Mouse (Mus musculus): ENCODE results near the gene Myod1.

The Myod1 gene

DNA sequence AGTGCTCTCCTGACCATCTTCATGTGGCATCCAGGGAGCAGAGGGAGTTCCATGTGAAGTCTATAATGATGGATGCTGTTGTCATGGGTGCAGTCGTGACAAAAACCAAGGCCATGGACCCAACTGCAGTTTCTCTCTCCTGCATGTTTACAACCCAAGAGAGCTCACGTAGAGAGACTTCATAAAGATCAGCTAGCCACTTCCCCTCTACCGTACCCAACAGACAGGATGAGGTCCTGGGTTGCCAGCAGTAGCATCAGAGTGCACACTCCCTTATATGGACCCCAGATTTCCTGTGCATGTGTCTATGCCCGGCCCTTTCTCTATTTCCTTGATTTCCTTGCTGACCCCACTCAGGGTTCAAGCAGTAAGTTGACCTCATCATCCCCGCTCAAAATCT, 15.4 kb downstream of the Myod1 start:
- DNase-seq (ENCODE audit: low read depth, low spot score) = no peak

DNA sequence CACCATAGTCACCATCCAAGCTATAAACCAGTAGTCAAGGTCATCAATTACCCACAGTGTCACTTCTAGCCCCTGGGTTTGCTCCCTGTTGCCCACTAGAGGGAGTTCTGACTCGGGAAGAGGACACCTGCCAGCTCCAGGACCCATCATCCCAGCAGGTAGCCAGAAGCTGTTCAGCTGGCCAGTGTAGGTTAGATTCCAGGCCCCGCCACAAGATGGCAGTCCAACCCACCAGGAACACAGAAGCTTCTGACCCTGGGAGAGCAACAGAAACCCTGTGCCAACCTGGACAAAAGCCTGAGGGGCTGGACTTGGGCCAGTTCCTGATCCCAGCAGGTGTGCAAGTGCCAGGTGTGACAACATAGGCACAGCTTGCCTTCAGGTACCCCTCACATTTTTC, 16.8 kb downstream of the Myod1 start:
- peak; percentile 74 for DNase-seq (ENCODE audit: low read depth, low spot score)

DNA sequence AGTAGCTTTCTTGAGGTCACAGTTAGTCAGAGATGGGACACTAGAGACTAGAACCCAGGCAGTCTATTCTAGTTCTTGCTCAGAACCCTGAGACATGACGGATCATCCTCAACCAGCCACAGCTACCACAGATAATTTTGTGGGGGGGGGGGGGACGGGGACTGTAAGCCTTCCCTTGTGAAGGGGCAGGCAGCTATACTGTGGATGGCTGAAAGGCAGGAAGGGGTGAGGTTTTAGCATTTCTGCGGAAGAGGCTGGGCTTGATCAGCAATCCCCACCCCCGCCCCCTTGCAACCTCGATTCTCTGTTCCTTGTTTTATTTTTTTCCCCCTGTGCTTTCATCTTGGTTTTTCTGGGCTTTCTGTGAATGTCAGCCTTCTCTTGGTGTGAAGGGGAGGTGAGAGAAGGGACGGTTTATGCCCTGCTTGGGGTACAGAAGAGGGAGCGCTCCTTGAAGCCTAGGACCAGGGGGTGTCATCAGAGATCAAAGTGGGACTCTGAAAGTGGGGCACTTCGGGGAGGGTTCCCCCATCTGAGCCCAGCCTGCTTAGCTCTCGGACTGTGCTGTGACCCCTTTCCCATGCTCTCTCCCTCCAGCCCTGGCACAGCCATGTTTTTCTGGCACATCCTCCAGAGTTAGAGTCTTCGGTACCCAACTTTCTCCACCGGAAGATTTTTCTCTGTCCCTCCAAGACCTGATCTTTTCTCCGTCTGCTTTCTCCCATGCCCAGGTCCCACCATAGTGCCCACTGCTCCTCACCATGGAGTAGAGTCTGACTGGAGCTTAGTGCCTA, 17.6 kb downstream of the Myod1 start:
- DNase-seq (ENCODE audit: low read depth, low spot score) = no peak

DNA sequence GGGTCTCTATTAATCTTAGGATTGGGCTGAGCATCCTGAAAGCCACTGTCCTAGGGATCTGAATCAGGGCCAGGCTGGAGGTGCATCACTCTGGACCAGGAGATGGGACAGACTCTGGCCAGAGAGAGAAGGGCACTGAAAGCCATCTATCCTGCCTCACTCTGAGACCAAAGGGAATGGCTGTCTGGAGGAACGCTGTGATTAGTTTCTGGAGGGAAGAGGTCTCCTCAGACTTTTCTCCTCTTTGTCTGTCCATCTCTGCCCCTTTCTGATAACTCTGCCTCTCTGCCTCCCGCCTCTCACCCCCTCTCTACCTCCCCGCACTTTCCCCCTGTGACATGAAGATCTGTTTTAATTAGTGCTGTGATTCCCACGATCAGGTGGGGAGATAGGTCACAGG, 18.7 kb downstream of the Myod1 start:
- DNase-seq (ENCODE audit: low read depth, low spot score) = no peak

DNA sequence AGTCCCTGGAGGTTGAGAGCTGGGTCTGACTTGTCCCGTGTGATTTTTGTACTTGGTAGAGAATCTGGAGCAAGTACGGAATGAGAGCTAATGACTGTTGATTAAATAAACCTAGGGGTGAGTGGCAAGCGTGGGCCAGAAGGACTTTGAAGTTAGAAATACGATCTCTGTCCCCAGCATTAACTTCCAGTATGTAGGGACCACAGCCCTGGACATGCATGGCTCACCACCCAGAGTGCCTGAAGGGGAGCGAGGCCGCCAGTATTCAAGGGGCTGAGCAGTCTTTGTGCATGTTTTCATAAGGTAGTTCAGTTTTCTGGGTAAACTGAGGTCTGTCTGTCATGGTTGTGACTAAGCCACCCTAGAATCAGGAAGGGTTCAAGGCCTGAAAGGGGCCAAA, 19.3 kb downstream of the Myod1 start:
- DNase-seq (ENCODE audit: low read depth, low spot score) = no peak

DNA sequence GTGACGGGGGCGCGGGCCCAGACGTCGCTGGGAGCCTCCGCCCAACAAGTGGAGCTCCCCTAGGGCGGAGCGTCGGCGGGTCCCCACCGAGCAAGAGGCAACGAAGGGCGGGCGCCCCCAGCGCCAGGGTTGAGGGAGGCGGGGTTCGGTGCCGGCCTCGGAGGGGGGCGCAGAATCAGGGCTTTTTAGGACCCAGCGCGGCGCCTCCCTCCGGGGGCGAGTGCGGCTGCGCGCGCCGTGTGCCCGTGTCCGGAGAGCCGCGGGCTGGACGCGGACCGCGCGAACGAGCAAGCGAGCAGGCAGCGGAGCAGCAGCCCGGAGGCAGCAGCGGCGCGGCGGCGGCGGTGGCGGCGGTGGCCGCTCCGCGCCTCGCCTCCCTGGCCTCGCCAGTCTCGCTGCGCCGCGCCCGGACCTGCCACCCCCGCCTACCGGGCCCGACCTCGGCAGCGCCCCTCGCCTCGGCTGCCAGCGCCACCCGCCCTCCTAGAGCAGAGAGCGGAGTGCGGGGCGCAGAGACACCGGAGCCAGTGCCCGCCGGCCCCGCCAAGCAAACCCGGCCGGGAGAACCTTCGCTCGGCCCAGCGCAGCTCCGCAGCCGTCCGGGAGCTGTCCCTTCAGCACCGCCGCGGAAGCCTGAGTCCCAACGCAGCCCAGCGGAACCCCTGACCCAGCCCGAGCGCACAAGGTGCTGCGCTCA, 20.1 kb downstream of the Myod1 start, which contains the start of gene Kcnc1:
Gene Kcnc1 (plus strand): TSS at position 267 of the 697 bp plus-strand sequence.
- peak; percentile 84 for DNase-seq (ENCODE audit: low read depth, low spot score)

DNA sequence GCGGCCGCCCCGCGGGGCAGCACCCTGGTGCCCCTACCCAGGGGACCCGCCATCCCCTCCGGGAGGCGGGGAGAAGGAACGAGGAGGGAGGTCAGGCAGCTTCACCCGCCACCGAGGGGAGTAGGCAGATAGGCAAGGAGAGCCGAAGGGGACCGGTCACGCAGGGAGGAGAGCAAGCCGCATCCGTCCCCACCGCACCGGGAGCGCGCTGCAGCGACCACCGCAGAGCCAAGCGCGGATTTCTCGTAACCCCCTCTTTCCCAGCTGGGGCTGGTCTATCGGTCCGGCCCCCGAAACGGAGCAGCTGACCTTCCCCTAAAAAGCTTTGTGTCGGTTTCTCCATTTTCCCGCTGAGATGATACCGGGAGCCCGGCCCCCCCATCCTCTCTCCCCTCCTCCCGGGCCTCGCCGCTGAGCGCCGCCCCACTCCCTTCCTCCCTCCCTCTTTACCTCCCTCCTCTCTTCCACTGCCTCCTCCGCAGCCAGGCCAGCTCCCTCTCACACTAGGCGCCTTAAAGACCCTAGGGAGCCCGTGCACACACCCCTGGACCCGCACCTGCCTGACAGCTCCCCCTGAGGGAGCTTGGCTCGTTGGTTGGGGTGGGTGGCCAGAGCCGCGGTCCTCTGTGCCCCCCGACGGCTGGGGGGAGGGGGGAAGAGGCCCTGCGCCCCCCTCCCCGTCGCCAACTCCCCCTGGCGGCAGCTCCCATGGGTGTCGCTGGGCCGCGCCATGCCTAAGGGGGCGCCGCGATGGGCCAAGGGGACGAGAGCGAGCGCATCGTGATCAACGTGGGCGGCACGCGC, 20.9 kb downstream of the Myod1 start:
- DNase-seq (ENCODE audit: low read depth, low spot score) = no peak

DNA sequence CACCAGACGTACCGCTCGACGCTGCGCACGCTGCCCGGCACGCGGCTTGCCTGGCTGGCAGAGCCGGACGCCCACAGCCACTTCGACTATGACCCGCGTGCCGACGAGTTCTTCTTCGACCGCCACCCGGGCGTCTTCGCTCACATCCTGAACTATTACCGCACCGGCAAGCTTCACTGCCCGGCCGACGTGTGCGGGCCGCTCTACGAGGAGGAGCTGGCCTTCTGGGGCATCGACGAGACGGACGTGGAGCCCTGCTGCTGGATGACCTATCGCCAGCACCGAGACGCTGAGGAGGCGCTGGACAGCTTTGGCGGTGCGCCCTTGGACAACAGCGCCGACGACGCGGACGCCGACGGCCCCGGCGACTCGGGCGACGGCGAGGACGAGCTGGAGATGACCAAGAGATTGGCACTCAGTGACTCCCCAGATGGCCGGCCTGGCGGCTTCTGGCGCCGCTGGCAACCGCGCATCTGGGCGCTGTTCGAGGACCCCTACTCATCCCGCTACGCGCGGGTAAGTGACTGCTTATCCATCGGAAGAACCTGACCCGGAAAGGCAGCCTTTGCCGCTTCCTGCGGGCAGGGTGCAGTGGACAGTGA, 21.6 kb downstream of the Myod1 start:
- DNase-seq (ENCODE audit: low read depth, low spot score) = no peak

DNA sequence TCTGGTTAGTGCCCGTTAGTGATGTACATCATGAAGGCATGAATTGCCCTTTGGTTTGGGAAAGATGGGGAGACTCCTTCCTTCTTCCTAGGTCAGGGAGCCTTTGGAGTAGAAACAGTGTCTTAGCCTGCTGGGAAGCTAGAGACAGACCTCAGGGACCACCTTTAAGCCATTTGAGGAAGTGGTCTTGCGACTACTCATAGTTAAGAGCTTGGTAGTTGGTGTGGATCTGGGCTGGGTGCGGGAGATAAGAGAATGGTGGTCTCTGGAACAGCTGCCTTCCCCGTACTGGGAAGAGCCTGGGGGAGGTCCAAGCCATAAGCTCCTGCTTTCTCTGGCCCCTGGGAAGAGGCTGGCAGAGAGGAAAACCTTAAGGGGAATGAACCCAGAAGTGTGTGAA, 22.3 kb downstream of the Myod1 start:
- DNase-seq (ENCODE audit: low read depth, low spot score) = no peak

DNA sequence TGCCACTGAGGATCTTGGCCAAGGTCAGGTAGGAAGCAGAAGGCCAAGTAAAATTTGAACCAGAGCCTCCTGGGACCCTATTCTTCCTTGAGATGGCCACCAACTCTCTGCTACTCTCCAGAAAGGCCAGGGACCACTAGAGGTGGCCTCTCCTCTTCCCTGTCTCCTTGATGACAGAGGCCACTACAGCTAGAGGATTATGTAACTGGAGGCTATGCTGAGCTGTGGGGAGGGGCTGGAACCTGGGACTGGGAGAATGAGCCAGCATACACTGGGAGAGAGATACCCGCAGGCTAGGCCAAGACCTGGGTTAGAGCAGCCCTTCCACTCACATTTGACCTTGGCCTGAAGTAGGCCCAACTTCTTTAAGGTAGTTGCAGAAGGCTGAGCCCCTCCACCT, 23.4 kb downstream of the Myod1 start:
- no peak for DNase-seq (ENCODE audit: low read depth, low spot score)

DNA sequence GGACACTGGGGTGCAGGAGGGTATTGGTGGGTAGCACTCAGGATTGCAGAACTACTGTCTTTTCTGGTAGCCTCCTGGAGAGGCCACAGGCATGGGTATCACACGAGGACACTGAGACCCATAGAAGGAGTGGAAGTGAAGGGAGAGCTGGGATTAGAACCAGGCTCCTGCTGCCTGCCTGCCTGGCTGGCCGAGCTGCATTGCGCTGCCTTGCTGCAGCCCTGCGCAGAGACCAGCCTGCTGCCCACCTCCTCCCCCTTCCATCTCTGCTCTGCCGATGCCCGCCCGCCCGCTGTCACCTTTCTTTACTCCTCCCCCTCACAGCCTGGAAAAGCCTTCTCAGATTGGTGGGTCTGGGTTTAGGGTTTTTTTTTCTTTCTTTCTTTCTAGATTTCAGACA, 24.1 kb downstream of the Myod1 start:
- no peak for DNase-seq (ENCODE audit: low read depth, low spot score)

DNA sequence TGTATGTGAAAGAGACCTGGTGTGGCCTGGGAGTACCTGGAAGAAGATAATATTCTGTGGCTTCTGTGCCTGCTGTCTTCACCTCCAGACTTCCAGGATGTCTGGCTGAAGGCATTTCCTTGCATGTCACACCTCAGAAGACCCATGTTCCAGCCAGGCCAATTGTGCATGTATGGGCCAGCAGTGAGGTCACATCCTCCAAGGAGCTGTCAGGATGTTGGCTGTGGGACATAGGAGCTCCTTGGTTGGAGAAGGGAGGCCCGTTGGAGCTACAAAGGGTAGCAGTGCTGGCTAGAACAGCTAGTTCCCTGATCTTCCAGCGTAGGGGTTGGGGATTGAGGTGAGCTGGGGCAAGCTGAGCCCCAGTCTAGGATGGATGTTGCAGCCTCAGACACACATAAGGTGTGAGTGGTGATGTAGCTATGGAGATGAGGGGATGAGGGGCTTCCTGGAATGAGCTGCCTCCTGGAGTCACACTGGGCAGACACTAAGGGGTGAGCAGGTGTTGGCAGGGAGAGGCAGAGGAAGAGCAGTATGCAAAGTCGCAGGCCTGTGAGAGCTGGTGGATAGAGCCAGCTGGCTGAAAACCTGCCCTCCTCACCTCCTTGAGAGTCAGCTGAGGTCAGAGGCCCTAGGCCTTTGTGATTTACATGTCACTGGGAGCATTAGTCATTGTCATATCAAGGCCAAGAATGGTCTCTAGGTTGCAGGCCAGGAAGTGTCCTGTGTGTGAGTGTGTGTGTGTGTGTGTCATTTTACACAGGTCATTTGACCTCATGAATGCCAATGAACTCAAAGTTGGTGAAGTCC, 25.3 kb downstream of the Myod1 start:
- DNase-seq (ENCODE audit: low read depth, low spot score) = no peak

DNA sequence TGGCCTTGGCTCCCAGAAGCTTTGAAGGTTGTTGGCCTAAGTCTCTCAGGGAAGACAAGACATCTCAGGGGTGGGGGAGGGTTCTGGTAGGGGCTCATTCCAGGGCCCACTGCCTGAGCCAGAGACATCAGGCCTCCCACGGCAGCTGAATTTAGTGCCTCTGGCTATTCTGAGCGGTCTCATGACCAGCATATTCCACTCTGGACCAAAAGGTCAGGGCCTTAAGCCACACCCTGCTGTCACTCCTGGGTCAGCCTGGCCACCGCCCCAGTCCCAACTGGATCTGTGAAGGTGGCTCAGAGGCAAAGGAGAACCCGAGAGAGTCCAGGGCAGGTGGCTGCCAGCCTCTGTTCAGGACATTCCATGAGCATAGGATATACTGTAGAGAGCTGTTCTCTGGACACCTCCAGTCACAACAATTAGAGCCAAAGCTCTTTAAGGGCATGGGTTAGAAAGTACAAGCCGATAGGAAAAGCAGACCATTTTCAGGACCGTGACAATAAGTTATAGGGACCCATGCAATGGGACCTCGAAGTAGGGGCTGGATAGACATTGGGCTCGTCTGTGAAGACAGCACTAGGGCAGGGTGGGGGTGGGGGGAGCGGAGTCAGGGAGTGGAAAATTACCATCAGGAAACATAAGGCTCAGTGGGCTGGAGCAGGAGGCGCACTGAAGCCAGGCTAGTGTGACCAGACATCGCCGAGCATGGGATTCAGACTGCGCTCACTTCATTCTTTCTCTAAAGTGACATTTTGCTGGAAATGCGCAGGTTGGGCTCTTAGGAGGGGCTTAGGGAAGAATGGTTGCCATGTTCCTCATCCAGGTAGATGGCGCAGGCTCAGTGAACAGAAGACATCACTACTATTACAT, 27.6 kb downstream of the Myod1 start:
- no peak for DNase-seq (ENCODE audit: low read depth, low spot score)

DNA sequence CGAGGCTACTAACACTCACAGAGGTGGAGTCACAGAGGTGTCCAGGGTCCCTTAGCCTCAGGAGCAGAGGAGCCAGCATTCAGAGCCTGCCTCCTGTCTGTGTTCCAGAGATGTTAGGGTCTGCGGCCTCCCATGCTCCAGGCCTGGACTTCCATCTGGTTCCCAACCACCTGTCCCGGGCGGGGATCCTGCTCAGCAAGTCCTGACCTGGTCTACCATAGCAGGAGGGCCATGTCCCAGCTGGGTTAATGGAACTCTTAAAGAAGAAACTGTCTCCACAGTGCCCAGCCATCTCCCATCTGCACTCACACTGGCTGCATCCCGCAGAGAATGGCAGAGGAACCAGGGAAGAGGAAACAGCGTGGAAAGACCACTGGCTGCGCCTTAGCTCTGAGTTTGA, 28.5 kb downstream of the Myod1 start:
- no peak for DNase-seq (ENCODE audit: low read depth, low spot score)

DNA sequence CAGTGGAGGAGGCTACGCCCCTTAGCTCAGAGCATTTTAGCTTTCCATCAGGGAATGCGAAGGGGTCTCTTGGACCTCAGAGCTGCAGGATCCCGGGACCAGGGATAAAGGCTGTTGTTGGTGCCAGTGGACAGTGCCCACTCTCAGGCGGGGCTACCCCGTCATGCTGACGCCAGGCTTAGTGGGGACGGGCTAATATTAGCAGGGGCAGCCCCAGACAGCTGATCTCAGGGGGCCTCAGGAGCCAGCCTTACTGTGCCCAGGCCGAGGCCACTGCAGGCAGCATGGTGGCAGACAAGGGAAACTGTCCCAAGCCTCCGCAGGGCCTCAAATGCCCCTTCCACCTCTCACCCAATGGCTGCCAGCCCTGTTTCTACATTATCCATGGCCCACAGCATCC, 32.3 kb downstream of the Myod1 start:
- no peak for DNase-seq (ENCODE audit: low read depth, low spot score)

DNA sequence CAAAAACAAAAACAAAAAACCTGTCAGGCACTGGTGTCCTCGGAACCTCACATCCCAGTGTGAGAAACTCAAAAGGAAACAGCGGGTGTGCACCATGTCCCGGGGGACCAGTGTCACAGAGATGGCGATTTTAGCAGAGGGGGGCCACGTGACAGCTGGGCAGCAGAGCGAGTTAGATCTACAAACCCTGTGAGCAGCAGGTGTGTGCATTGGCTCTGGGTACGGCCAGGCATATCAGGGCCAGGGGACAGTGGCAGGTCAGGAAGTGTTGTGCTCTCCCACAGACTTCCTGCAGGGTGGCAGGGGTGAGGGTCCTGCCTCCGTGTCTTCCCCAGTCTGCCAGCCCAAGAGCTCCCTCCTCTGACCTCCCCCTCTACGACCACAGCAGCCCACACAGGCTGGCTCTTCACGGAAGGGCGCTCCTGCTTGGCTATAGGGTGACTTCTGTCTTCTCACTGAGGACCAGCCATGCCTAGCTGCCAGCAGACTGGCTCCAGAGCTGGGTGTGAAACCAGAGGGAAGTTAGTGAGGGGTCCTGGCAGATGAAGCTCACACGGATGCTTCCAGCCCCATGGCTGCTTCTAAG, 33.0 kb downstream of the Myod1 start:
- DNase-seq (ENCODE audit: low read depth, low spot score) = no peak

DNA sequence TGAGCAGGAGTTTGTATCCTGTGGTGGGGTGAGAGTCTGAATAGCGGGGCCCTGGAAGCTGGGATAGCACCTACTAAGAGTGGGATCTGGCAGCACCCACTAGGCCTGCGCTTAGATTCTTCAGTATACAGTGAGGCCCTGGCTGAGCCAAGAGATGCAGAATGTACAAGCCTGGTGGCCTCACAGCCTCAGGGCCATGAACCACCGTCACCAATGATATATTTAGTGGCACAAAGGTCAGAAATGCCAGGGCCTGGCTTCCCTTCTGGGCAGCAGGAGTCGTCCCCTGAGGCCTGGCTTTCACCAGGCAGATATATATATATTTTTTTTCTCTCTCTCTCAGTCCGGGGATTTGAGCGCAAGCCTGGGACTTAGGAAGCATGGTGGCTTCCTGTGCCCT, 34.5 kb downstream of the Myod1 start:
- no peak for DNase-seq (ENCODE audit: low read depth, low spot score)

DNA sequence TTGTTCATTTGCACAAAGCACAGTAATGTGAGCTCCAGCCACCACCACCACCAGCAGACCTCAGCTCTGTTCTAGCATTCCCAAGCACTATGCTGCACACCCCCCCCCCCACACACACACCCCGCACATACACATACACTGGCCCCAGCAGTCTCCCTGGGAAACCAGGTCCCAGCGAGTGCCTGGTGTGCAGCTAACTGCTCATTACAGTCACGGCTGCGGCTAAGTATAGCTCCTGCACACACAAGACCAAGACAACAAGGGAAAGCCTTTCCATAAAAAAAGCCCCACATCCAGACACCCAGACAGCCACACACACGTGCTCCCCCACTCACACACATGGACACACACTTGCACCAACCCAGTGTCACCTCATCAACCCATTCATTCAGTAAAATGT, 36.5 kb downstream of the Myod1 start:
- DNase-seq (ENCODE audit: low read depth, low spot score) = no peak

DNA sequence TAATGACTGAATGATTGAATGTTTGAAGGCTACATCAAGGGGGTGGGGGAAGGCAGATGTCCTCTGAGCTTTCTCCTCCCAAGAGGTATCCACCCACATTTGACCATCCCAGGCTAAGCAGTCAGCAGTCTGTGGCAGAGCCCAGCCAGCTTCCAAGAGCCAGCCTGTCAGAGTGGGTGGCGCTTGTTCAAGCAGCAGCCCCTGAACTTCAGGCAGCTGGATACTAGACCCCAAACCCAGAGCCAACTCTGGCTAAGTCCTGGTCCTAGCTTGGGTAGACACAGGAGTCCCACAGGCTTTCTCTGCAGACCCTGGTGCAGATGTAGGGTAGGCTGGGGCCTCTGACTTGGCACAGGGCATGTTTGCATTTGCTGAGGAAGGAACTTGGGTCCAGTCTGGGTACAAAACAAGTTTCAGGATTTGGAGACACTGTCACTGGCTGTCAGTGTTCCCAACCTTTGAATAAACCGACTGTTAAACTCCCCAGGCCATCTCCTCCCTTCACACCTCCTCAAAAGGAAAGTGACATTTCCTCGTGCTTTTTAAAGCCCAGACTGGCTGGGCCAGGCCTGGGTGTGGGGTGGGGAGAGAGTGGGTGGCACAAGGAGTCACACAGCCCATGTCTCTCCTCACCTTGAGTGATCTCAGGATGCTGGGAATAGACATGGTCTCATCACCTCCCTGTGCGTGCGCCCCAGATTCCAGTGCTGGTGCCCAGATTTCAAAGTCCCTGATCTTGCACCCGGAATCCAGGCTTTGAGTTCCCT, 37.9 kb downstream of the Myod1 start:
- DNase-seq (ENCODE audit: low read depth, low spot score) = no peak

All from forelimb bud, embryonic 11.5 days (tissue).